In the genomic region with DNA sequence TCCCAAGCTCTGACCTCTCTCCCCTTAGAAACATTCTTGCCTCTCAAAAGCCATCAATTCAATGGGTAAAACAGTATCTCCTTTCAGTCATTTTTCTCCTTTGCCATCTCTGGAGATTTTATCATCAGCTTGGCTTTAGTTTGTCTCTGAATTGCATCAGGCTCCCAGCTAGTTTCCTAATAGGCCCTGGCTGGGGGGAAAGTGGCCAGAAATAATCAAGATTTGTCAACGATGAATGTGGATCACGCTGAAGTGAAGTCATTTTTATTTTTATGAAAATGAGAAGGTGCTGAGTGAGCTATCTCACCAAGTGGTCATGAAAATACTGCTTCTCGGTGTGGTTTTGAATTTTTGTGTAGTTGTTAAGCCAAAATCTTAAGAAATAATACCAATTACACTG, we compare ENCODE assay signal across 22 mouse cellular contexts.
DNase-seq lines count a peak whose midpoint lies in the region; ATAC-seq and TF ChIP-seq lines count a peak whose summit lies in the region.
"Had no signal": no experiment of that assay in that cellular context is flagged by ENCODE, and none has a peak within 500 bp of the region (broad histone marks: within the 10 kb centered on the region; RNA-seq: fewer than 3 reads in every experiment).

No protein-coding gene starts in this region.

- H3K4me1 ChIP-seq in intestine, postnatal 0 days (replicated peaks; ENCODE audit: control insufficient read depth, insufficient read depth, low read length) = no peaks in the 10 kb centered on the region; the same call in 1 of the 2 replicates
- H3K4me1 ChIP-seq: hindbrain, embryonic 12.5 days; stomach, embryonic 15.5 days had no signal

- no peak overlapping the region for H3K9ac ChIP-seq in intestine, postnatal 0 days (ENCODE audit: low read depth, low read length)
- H3K9ac ChIP-seq: forebrain, embryonic 12.5 days; heart, embryonic 12.5 days; hindbrain, embryonic 12.5 days; lung, embryonic 14.5 days; midbrain, embryonic 13.5 days; stomach, embryonic 15.5 days had no signal

- H3K27ac ChIP-seq in intestine, postnatal 0 days (ENCODE audit: low read depth, low read length) = no peak overlapping the region
- H3K27ac ChIP-seq: forebrain, embryonic 12.5 days; hindbrain, embryonic 12.5 days; midbrain, embryonic 13.5 days; stomach, embryonic 15.5 days had no signal

- no peaks in the 10 kb centered on the region for H3K9me3 ChIP-seq in intestine, postnatal 0 days (ENCODE audit: control insufficient read depth)
- H3K9me3 ChIP-seq: forebrain, embryonic 12.5 days; heart, embryonic 12.5 days; hindbrain, embryonic 12.5 days; midbrain, embryonic 13.5 days; stomach, embryonic 15.5 days had no signal

- TF ChIP-seq CTCF in intestine, postnatal 0 days (IDR thresholded peaks at IDR 0.05; ENCODE audit: low read depth) = no peak

- no peak for ATAC-seq in intestine, postnatal 0 days
- ATAC-seq: midbrain, embryonic 13.5 days had no signal

- no peak overlapping the region for H3K4me3 ChIP-seq in intestine, postnatal 0 days (ENCODE audit: low read depth, low read length)
- H3K4me3 ChIP-seq: forebrain, embryonic 12.5 days; heart, embryonic 12.5 days; hindbrain, embryonic 12.5 days; midbrain, embryonic 13.5 days; stomach, embryonic 15.5 days had no signal

- peak; percentile 27 for DNase-seq in adrenal gland, postnatal 14 days
- no peak for DNase-seq in adrenal gland, postnatal 4 days (ENCODE audit: low spot score in 2 of 2)
- peak; percentile 76 for DNase-seq in MN1 (ENCODE audit: low spot score)
- peak; percentile 96 for DNase-seq in fibroblast of lung, adult 2 months (ENCODE audit: low read depth)
- peak; percentile 46 for DNase-seq in lung, postnatal 25 days (ENCODE audit: low spot score)
- DNase-seq in kidney, adult 8-10 months = no peak
- DNase-seq in urinary bladder, postnatal 25 days (ENCODE audit: low spot score) = no peak
- DNase-seq: B cell, adult 2 months; cerebellum, postnatal 25 days; heart, postnatal 14 days; kidney, adult 9 months; kidney, postnatal 4 days; lung, embryonic 14.5 days; right cerebral cortex, postnatal 14 days; thymus, adult 18-20 months had no signal

- no peaks in the 10 kb centered on the region for H3K36me3 ChIP-seq in intestine, postnatal 0 days (ENCODE audit: control insufficient read depth, insufficient read depth)
- H3K36me3 ChIP-seq: forebrain, embryonic 12.5 days; heart, embryonic 12.5 days; hindbrain, embryonic 12.5 days; midbrain, embryonic 13.5 days; stomach, embryonic 15.5 days had no signal

- no peak overlapping the region for H3K4me2 ChIP-seq in intestine, postnatal 0 days (replicated peaks; ENCODE audit: low read depth)
- H3K4me2 ChIP-seq: forebrain, embryonic 12.5 days; heart, embryonic 12.5 days; hindbrain, embryonic 12.5 days; liver, embryonic 11.5 days; lung, embryonic 14.5 days; midbrain, embryonic 13.5 days; stomach, embryonic 15.5 days had no signal

- 87% methylated on average over 3 of the region's 3 CpGs for WGBS in intestine, postnatal 0 days

- H3K27me3 ChIP-seq in intestine, postnatal 0 days (replicated peaks; ENCODE audit: control insufficient read depth, insufficient read depth, low read length) = no peaks in the 10 kb centered on the region; the same call in 1 of the 2 replicates
- H3K27me3 ChIP-seq: forebrain, embryonic 12.5 days; heart, embryonic 12.5 days; hindbrain, embryonic 12.5 days; midbrain, embryonic 13.5 days; stomach, embryonic 15.5 days had no signal

Comparison
In these comparisons a context has a peak if more than half of its experiments do, and no peak if none do; other contexts are left out.
1. DNase-seq: peak in adrenal gland, postnatal 14 days (single experiment), MN1 (single experiment), fibroblast of lung, adult 2 months (single experiment) and lung, postnatal 25 days (single experiment); none in adrenal gland, postnatal 4 days (0 of 2), kidney, adult 8-10 months (0 of 2) and urinary bladder, postnatal 25 days (single experiment).